Mouse (Mus musculus) spleen, postnatal 36 days (tissue): ENCODE measurements around the gene Mylk4.

Experiments used
- DNase-seq, 2 experiments: peaks; one replicate each; pipeline ENCODE4 v3.0.0; 2022; ENCODE audit warnings: low spot score in 2 of 2, mixed read lengths in 1 of 2

The Mylk4 gene

DNA sequence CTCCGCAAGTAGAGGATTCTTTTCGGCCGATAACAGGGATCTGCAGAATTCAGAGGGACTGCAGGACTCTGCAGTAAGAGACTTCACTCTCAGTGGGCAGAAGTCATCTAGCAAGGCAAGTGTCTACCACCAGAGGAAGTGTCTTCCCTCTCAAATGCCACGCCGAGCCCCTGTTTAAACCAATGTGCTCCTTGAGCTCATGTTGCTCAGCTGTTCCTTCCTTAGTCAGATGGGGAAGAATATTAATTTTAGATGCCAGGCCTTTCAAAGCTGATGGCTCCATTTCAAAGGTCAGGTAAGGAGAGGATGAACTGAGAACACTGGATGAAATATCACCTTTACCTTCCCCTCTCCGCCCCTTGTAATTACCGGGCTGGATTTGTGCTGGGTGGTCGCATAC is at the start of gene Mylk4:
TSS of gene Mylk4 (minus strand) at position 139 of the 400 bp plus-strand sequence.
- no peak for DNase-seq

DNA sequence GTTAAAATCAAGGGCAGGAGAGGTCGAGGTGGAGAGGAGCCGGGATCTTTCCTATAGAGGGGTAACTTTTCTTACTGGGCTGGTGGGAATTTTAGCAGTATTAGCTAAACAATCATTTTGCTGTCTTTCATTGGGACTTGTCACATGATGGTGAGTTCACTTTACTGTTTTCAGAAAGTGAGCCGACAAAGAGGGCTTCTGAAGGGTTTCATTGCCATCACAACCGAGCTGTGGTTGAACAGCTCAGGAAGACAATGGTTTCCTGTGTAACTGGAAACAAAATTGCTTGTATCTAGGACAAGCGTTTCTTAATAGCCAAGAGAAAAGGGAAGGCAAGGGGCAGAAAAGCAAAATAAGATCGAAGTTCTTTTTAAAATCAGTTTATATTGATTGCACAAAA is 49.5 kb upstream of the Mylk4 start:
- DNase-seq: peak; percentile 30 to 36

DNA sequence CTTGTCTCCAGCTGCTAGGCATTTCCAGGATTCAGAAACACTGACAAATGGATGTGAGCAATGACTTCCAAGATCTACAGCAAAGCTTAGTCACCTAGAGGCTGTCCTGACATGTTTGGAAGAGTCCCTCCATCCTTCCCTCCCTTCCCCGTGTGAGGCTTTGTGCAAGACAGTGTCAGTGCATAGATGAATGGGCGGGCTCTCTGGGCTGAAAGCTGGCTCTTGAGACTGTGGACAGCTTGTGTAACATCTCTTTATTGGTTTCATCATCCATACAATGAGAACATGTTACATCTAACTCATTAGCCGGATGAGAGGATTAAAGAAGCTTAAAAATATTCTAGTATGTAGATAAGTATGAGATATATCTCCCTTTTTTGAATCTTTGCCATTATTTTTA is 49.0 kb upstream of the Mylk4 start:
- DNase-seq: peak in 1 of 2 experiments; percentile 20

DNA sequence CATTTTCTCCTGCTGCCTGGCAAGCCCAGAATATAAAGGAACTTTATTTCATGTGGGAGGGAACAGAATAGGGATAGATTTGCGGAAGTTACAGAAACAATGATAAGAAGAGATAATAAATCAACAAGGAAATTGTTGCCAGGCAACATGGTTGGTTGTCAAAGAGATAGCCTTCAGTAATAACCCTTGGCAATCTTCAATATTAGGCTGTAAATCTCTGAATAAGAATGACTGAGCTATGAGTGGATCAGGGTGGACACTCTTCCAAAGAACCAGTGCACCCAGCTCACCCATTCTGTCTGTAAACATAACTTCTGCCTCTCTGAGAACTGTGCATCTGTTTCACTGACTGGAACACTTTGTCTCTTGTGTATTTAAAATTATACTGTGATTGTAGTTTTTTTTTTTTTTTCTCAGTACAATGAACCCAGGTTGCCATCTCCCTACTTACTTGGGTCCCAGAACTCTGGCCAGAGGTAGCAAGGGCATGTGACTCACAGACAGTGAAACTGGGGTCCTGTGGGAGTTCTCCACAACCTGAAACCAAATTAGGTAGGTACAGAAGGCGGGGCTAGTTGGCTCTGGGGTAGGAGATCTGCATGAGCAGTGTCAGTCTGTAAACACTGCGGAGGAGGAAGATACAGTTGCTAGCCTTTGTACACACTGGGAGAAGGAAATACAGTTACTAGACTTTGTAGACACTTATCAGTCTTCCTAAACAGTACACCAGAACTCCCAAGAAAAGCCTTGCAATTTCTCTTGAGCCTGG is 47.9 kb upstream of the Mylk4 start:
- DNase-seq: peak; percentile 90 to 92

DNA sequence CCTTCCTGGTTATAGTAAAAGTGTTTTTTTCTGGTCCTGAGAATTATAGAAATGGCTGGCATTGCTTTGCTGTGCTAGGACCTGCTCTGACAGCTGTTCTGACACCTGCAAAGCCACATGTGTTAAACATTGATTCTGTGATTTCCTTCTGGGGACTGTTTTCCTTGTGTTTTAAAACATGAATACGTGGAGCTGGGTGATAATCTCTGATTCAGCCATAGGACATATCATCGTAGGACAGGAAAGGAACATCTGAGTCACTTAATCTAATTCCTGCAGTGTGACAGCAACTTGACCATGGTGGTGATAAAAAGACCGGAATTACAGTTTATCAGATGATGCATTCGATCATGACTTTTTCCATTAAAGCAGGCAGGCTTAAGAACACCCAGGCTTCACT is 45.1 kb upstream of the Mylk4 start:
- DNase-seq: no peak

DNA sequence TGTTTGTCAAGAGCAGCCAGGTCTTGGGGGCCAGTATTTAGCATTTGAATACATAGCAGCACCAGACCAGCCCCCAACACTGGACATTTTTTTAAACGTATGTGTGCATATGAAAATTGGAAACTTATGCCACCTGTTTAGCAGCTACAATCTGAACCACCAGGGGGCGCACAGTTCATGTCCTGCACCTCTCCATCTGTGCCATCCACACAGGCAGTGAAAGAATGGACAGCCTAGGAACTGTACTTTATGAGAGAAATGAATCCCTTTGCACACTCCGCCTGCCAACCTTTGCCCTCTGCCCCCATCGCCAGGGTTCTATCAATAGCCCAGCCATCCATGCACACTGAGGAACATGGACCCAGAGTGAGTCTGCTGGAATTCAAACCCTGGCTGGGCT is 44.2 kb upstream of the Mylk4 start:
- peak; percentile 69 to 72 for DNase-seq

DNA sequence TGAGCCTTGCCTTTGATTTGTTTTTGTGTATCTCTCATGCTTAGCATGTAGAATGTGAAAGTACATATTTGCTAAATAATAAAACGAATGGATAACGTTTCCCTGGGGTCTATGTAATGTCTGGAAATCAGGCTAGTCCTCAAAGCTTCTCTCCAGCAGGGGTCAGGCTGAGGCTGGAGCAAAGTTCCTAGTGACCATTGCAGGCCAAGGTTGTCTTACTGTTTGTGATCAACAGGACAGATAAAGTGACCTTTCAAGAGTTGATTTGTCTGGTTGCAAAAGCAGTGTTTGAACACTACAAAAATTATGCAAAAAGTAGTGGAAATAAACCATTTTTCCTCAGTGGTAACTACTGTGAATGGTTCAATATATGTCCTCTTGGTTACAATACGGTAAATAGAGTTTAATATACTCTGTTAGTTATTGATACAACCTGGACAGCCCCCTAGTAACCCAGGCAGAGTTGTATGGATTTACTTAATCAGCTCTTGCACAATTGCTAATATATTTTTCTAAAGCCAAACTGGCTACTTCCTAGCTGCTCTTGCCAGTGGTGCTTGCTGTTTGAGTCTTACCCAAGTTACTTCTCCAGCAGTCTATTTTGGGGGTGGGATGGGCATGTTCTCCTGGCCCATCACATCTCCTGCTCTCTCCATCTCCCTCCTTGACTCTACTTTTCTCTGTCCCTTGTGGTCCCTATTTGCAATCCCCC is 43.5 kb upstream of the Mylk4 start:
- DNase-seq: no peak

DNA sequence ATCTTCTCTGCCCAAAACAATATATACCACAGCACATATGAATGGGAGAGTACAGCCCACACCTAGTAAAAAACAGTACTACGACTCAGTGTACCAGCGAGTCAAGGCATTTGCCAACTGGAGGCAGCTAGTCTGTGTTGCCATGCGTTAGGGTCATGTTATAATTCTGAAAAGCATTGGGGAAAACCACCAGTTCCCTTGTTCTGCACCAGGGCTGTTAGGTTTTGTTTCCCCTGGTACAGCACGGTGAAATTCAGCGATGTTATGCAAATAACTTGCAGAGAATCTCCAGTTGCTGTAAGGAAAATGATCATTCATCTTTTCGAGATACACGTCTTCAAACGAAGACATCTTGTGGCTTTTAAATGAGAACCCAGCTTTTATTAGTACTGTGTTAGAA is 41.8 kb upstream of the Mylk4 start:
- DNase-seq: no peak

DNA sequence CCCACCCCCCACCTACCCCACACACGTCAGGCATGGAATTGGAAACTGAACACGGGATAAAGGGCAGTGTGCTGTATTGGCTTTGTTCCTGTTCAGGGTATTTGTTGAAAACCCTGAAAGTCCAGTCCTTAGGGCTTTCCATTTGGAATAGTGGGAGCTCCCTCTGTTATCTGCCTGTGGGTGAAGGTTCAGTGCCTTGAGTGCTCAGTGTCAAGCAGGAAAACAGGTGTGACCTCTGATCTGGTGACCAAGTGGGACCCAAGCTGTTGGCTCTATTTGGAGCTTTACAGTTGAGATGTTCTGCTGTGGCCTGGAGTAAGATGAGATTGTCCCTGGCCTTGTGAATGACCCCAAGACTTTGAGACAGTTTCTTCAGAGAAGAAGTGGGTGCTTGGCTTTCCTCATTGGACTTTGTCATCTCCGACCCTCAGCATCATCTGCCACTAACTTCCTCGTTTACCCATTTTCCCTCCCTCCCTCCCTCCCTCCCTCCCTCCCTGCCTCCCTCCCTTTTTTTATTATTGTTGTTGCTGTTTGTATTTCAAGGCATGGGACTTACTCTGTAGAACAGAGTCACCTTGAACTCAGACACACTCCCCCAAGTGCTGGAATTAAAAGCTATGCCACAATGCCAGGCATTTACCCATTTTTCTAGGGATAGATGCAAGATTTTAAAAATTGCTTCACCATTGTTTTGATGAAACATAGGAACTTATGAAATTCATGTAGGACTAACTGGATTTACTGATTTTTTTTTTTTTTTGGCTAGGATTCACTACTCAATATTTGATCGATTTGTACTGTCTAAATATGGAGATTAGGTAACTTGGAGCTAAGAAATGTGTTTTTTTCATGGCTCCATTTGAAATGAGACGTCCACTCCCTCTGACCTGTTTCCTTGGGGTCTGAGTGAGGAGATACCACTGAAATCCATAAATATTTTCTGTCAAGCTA is 40.9 kb upstream of the Mylk4 start:
- no peak for DNase-seq

DNA sequence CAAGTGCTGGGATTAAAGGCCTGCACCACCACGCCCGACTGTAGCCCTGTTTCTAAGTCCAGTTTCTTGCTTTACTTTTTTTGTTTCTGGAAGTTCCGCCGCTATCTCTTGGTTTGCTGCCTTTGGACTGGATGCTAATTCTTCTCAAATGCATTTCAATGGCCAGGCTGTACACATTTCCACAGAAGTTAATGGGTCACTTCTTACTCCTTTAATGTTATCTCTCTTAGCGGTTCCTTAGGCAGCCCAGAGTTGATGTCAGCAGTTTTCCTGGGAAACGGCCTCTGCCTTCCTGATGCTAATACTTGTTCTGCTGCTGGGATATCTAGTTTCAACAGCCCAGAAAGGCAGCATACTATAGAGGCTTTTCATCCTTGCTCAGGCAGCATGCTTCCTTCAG is 39.4 kb upstream of the Mylk4 start:
- no peak for DNase-seq

DNA sequence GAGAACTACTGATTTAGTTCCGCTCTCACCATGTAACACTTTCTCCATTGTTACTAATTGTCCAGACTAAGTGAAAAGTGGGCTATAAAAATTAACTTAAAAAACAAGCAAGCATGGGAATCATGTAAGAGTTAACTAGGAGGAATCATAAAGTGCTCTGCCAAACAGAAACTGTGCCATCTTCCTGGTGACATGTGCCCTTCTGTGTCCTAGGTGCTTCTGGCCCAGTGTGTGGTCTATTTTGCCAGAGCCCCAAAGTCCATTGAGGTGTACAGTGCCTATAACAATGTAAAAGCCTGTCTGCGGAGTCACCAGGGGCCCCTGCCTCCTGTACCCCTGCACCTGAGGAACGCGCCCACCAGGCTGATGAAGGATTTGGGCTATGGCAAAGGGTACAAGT is 37.9 kb upstream of the Mylk4 start:
- no peak for DNase-seq

DNA sequence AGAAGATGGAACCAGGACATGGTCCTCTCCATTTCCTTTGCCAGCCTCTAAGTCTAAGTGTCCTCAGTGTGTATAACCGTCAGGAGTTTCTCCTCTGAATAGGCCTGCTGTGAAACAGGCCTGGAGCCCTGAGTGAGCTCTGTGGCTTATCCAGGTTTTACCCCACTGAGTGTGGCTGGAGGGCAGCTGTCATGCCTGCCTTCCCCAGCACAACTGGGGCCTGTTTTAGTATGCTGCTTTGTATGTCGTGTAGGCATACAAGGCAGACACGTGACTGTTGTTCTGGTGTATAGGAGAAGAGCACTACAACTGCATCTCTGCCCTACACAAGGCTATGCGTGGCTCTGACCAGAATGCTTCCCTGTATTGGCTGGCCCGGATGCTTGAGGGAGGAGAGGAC is 36.2 kb upstream of the Mylk4 start:
- no peak for DNase-seq

DNA sequence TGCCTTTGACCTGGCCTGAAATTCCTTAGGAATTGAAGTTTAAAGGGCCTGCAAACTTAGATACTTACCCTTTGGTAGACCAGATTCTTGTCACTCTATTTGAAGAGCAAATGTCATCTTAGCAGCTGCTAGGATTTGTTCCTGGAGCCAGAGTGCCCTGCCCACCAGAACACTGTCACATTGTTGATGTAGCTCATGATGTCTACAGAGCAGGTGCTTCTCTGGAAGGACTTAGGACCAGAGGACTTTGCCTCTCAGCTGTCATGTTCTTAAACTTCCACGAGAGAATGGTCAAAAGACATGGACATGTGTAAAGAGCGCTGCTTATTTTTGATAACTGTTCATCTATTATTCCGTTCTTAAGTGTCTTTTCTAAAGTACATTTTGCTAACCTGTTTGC is 35.5 kb upstream of the Mylk4 start:
- no peak for DNase-seq

DNA sequence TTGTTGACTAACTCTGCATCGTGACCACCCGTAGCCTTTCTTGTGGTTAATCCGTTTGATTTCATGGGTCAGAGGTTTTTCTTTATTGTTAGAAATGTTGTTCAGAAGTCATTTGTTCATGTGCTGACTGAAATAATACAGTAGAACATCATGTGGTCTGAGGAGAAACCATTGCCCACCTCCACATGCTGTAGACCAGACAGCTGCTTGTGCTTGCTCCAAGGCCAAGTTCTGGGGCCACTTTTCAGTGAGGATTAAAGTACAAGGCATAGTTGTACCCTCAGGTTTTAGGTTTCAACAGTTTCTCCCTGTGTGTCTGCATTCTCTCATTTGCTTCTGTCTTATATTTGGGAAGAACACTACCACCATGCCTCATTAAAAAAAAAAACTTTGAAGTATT is 23.9 kb upstream of the Mylk4 start:
- no peak for DNase-seq

DNA sequence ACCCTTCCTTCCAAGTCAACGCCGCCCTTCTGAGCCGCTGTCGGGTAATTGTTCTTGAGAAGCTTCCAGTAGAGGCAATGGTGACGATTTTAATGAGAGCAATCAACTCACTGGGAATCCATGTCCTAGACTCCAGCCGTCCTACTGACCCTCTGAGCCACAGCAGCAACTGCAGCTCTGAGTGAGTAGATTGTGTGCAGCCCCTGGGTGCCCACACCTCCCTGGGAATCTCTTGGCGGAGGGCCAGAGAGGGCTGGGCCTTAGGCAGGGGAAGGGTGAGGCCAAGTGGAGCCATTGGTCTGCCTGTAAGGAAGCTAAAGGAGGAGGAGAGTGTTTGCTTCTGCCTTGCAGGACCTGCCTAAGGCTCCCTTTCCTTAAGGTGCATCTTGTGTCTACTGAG is 23.1 kb upstream of the Mylk4 start:
- DNase-seq: no peak

DNA sequence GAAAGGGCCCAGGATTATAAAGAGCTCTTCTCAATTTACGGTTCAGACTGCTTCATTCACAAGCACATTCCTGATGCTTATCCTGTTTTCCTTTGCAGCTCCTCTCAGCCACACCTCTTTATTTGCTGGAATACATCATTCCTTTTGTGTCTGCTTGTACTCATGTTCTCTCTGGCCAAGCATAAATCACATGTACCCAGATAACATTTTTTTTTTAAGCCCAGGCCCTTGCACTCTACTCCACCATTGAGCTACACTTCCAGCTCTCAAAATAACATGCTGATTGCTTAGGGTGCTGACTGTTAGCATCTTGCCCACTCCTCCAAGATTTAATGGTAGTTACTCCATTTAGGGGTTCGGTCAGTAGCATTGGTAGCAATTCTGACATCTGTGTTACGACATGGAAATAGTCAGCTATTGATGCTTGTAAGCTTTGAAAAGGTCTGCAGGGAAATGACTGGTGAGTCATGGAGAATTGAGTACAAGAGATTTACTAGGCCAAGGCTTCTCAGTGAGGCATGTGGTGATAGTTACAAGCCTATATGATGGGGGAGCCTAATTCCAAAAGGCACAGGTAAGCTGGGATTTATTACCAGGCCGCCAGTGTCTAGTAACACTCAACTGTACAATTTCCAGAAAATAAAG is 20.1 kb upstream of the Mylk4 start:
- no peak for DNase-seq

DNA sequence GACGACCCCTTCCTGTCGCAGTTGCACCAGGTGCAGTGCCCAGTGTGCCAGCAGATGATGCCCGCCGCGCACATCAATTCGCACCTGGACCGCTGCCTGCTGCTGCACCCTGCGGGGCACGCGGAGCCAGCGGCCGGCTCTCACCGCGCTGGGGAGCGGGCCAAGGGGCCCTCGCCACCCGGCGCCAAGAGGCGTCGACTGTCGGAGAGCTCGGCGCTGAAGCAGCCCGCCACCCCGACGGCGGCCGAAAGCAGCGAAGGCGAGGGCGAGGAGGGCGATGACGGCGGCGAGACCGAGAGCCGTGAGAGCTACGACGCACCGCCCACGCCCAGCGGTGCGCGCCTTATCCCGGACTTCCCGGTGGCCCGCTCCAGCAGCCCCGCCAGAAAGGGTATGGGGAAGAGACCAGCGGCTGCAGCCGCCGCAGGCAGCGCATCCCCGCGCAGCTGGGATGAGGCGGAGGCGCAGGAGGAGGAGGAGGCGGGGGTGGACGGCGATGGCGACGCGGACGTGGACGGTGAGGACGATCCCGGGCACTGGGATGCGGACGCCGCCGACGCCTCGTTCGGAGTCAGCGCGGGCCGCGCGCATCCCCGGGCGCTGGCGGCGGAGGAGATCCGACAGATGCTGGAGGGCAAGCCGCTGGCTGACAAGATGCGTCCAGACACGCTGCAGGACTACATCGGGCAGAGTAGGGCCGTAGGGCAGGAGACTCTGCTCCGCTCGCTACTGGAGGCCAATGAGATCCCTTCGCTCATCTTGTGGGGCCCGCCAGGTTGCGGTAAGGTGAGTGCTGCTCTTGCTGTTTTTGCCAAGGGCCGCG is 18.7 kb upstream of the Mylk4 start, which contains the start of gene D930007J09Rik:
TSS of gene D930007J09Rik (minus strand) at position 591 of the 823 bp plus-strand sequence.
- DNase-seq: peak; percentile 6 to 24

DNA sequence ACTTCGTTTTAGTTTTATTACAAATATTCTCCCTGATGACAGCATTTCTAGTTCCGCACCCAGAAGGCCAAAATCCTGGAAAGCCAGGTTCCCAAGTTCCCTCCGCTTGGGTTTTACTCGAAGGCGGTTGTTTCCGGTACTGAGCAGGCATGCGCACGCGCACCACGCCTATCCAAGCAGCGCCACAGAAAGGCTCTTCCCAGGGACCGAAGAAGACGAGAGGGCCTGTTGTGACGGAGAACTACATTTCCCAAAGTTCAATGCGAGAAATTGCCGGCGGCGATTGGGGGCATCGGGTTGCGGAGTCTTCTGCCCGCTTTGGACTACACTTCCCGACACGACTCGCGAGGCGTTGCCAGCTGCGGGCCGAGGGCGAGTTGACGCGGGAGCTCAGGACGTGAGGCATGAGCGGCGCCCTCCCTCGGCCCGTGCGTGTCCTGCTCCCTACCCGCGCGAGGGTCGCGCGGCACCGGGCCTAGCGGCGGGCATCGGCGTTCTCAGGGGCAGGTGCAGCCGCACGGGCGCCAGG is 18.0 kb upstream of the Mylk4 start, which contains the start of gene Wrnip1:
TSS of gene Wrnip1 (plus strand) at position 346 of the 529 bp plus-strand sequence.
- peak; percentile 97 for DNase-seq

DNA sequence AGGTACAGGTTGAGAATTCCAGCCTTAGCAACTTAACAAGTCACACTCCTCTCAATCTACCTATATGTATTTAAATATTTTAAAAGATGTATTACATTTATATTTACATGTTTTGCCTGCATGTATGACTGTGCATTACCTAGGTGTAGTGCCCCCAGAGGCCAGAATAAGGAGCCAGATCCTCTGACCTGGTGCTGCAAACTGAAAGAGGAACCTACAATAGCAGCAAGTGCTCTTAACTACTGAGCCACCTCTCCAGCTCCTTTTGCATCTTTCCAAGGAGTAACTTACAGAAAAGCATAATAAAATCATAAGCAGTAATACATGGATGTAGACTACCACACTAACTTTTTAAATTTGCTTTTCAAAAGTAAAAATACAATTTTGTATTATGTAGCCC is 17.1 kb upstream of the Mylk4 start:
- peak; percentile 65 to 69 for DNase-seq

DNA sequence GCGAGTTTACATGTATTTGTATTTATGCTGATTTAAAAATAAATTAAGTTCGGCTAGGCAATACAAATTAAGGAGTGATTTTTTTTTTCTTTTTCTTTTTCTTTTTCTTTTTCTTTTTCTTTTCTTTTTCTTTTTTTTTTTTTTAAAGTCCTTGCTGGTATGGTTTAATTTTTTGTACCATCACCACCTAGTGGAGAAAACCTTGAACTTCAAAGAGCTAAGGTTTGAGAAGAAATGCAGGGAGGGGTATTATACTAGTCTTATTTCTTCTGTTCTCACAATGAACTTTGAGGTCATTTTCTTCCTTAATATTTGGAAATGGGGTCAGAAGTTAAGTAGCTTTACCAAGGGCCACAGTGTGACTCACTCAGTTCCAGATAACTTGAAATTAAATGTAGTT is 15.4 kb upstream of the Mylk4 start:
- peak in 1 of 2 experiments; percentile 8 for DNase-seq
